Mouse (Mus musculus) stomach, postnatal 0 days (tissue): ENCODE measurements at regions not wholly inside any gene's neighbourhood (a gene's known extent, or its start where the extent isn't known, plus 50 kb on each side); places are given as distances from the start of the nearest gene placed in this dataset.

Experiments used
- ATAC-seq: fragments of 200-750 bp; cut with Nextera tagmentation; 2 replicates; pipeline ENCODE4 v1.8.0; 2017; ENCODE audit not compliant: low FRiP score, low TSS enrichment
- DNase-seq: peaks from one replicate; pipeline ENCODE4 v3.0.0-alpha.2; 2016; ENCODE audit warnings: low spot score
- H3K27ac ChIP-seq: fragments of 300-500 bp; sonication (generic); replicated peaks from 2 replicates; pipeline ENCODE4 v1.5.1; 2014; ENCODE audit warnings: mild to moderate bottlenecking, control low read depth
- H3K27me3 ChIP-seq: fragments of 300-500 bp; sonication (generic); 2 replicates; pipeline ENCODE4 v1.6.1; 2014; ENCODE audit warnings: low read length; ENCODE audit not compliant: control insufficient read depth, insufficient read depth
- H3K36me3 ChIP-seq: fragments of 300-500 bp; sonication (generic); 2 replicates; pipeline ENCODE4 v1.6.1; 2014; ENCODE audit warnings: low read length, mixed read lengths; ENCODE audit not compliant: control insufficient read depth, insufficient read depth
- H3K4me1 ChIP-seq: fragments of 300-500 bp; sonication (generic); replicated peaks from 2 replicates; pipeline ENCODE4 v1.6.1; 2014; ENCODE audit warnings: antibody characterized with exemption; ENCODE audit not compliant: control insufficient read depth, insufficient read depth
- H3K4me2 ChIP-seq: fragments of 300-500 bp; sonication (generic); replicated peaks from 2 replicates; pipeline ENCODE4 v1.6.1; 2014; ENCODE audit warnings: low read depth, mild to moderate bottlenecking, control low read depth, moderate library complexity
- H3K4me3 ChIP-seq: fragments of 300-500 bp; sonication (generic); 2 replicates; pipeline ENCODE4 v1.5.1; 2014; ENCODE audit warnings: low read depth, low read length, control low read depth
- H3K9ac ChIP-seq: fragments of 300-500 bp; sonication (generic); 2 replicates; pipeline ENCODE4 v1.6.1; 2014; ENCODE audit warnings: mild to moderate bottlenecking, low read length, control low read depth, mixed read lengths
- H3K9me3 ChIP-seq: fragments of 300-500 bp; sonication (generic); 2 replicates; pipeline ENCODE4 v1.6.1; 2016; ENCODE audit warnings: low read length; ENCODE audit not compliant: control insufficient read depth
- CTCF ChIP-seq: IDR thresholded peaks from 2 replicates; pipeline ENCODE4 v1.5.1; 2016; ENCODE audit warnings: antibody characterized with exemption, low read depth, mild to moderate bottlenecking, moderate library complexity
- EP300 ChIP-seq: optimal IDR thresholded peaks from 2 replicates; pipeline ENCODE3; 2016; ENCODE audit warnings: antibody characterized with exemption
- WGBS: fragments of 180-500 bp; shearing (Covaris S2); extraction: QIAGEN DNeasy Blood & Tissue Kit; methylation state at CpG from one replicate; pipeline ENCODE4 v1.1.7; 2014; 5-methylcytosine and 5-hydroxymethylcytosine counted together

DNA sequence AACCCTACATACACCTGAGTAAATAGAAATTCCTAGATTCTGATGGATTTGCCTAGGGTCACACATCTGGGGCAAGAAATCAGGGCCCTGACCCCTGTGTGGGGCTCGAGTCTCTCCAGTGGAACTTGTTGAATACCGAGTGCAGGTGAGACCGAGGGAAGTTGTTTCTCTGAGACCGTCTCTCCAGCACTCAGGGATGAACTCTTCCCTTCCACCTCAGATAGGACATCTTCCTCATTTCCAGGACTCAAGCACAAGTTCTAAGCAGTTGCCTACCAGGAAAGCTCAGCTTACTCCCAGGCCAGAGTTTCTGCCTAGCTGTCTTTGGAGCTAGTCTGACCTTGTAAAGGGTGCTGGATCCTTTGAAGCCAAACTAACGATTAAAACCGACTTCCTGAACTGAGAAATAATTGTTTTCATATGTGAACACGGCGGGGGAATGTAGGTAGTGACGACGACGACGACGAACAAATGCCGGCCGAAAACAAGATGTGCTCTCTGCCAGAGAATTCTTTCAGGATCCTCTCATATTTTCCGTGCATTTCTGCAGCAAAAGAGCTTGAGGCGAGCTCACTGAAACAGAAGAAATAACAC lies 207.3 kb upstream of the Klf3 start:
- Histone ChIP-seq H3K4me2 (no peak overlapping the region), H3K4me1 (peaks cover 4% of the 10 kb centered on the region), H3K9ac (no peak overlapping the region), H3K4me3 (no peak overlapping the region), H3K9me3 (no peaks in the 10 kb centered on the region), H3K27me3 (no peaks in the 10 kb centered on the region), H3K36me3 (no peaks in the 10 kb centered on the region), H3K27ac (no peak overlapping the region)
- DNase-seq (no peak), ATAC-seq (no peak)
- WGBS = 37% methylated on average over 17 of the region's 17 CpGs
- TF ChIP-seq EP300 = no peak
- TF ChIP-seq CTCF = no peak

DNA sequence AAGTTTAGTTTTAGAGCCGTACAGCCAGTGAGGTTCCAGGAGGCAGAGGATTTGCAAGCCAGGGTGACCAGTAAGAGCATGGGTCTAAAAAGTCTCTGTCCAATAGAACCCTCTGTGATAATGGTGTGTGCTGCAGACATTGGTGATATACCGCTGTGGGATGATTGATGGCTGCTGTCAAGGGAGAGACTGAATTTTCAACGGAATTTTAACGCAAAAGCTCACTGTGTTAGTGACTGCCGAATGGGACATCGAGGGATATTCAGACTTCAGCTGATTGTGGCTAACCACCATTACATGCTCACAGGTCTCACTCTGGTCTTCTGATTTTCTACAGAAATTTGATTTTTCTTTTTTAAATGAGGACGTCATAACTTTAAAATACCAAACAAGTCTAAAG lies 206.2 kb upstream of the Klf3 start:
- Histone ChIP-seq H3K4me2 (no peak overlapping the region), H3K4me1 (peaks cover 4% of the 10 kb centered on the region), H3K27me3 (no peaks in the 10 kb centered on the region), H3K27ac (no peak overlapping the region), H3K9me3 (no peaks in the 10 kb centered on the region), H3K36me3 (no peaks in the 10 kb centered on the region), H3K9ac (no peak overlapping the region), H3K4me3 (no peak overlapping the region)
- ATAC-seq (no peak), DNase-seq (no peak)
- TF ChIP-seq EP300 (no peak), CTCF (no peak)
- 74% methylated on average over 7 of the region's 7 CpGs for WGBS

DNA sequence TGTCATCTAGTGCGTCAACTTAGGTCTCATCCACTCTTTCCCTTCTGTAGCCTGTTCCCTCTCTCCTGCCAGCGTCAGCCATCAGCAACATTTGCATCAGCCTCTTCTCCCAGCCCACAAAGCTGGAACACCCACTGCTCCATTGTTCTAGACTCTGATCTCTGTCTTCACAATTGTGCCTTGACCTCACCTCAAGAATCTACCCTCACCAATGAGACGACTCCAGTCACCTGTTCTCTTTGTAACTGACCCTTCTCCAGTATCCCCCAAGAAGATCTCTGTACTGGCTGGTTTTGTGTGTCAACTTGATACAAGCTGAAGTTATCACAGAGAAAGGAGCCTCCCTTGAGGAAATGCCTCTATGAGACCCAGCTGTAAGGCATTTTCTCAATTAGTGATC lies 205.7 kb upstream of the Klf3 start:
- TF ChIP-seq EP300 = no peak
- no peak for TF ChIP-seq CTCF
- Histone ChIP-seq H3K27ac (no peak overlapping the region), H3K27me3 (no peaks in the 10 kb centered on the region), H3K36me3 (no peaks in the 10 kb centered on the region), H3K4me3 (no peak overlapping the region), H3K4me2 (no peak overlapping the region), H3K4me1 (peaks cover 4% of the 10 kb centered on the region), H3K9ac (no peak overlapping the region), H3K9me3 (no peaks in the 10 kb centered on the region)
- ATAC-seq (no peak), DNase-seq (no peak)
- WGBS = 88% methylated on average over 3 of the region's 3 CpGs

DNA sequence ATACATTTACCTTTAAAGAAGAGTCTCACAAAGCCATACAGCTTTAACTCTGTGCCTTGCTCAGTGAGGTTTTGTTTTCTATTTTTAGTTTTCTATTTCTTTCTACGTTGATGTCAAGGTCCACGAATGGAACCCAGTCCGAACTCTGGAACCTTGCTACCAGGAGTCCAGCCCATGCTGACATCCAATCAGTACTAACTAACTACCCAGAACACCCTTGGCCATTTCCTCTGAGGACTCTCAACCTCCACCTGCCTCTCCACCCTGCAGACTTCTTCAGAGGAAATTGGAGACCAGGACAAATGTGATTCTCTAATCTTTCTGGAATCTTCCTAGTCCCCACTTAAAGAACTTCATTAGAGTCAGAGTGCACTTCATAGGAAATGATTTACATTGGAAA lies 204.6 kb upstream of the Klf3 start:
- Histone ChIP-seq H3K4me1 (peaks cover 4% of the 10 kb centered on the region), H3K4me3 (no peak overlapping the region), H3K9me3 (no peaks in the 10 kb centered on the region), H3K36me3 (no peaks in the 10 kb centered on the region), H3K9ac (no peak overlapping the region), H3K4me2 (no peak overlapping the region), H3K27ac (no peak overlapping the region), H3K27me3 (no peaks in the 10 kb centered on the region)
- DNase-seq (no peak), ATAC-seq (no peak)
- 71% methylated on average over 3 of the region's 3 CpGs for WGBS
- no peak for TF ChIP-seq CTCF
- no peak for TF ChIP-seq EP300

DNA sequence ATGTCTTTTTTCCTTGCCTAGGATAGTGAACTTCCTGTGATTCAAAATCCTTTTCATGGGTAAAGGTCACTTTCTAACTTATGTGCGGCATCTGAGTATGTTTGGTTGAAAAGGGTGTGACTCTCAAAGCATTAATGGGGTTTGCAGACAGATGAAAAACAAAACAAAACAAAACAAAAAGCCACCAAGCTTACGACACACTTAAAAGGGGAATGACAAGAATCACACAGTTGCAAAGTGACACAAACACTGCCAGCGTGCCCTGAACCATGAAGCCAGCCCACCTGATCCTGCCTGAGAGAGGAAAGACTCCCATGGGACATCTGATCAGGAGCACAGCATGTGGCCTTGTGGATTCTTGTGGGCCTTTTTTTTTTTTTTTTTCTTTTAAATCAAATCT lies 204.2 kb upstream of the Klf3 start:
- no peaks in the 10 kb centered on the region for H3K9me3 ChIP-seq
- 52% methylated on average over 3 of the region's 3 CpGs for WGBS
- no peak overlapping the region for H3K4me3 ChIP-seq
- no peak overlapping the region for H3K9ac ChIP-seq
- TF ChIP-seq CTCF = no peak
- TF ChIP-seq EP300 = no peak
- H3K27ac ChIP-seq = no peak overlapping the region
- no peak for ATAC-seq
- H3K27me3 ChIP-seq = no peaks in the 10 kb centered on the region
- H3K36me3 ChIP-seq = no peaks in the 10 kb centered on the region
- H3K4me2 ChIP-seq = no peak overlapping the region
- no peak for DNase-seq
- peaks cover 4% of the 10 kb centered on the region for H3K4me1 ChIP-seq

DNA sequence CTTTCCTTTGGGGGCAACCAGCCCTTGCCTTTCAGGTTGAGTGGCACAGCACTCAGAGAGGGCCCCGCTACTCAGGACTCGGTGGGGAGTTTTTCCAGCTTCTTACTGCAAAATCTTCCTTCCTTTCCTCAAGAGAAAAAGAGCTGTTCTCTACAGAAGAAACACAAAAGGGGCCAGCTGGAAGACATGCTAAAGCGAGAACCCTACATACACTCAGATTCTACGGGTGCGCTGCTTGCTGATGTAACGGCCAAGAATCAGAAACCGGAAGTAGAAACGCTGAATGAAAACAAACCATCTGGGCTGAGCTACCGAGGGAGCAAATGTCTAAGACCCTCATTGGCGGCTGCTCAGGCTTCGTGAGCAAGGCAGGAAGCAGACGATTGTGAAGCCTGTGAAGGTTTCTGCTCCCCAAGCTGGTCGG lies 203.3 kb upstream of the Klf3 start:
- peak overlapping the region; percentile 28 for H3K4me2 ChIP-seq
- H3K27me3 ChIP-seq = no peaks in the 10 kb centered on the region
- DNase-seq (no peak), ATAC-seq (peak; percentile 40; the same call in 1 of the 2 replicates)
- 36% methylated on average over 13 of the region's 13 CpGs for WGBS
- H3K9ac ChIP-seq = no peak overlapping the region
- peak overlapping the region; percentile 74 for H3K27ac ChIP-seq
- no peaks in the 10 kb centered on the region for H3K9me3 ChIP-seq
- peak overlapping the region; percentile 13; the same call in 1 of the 2 replicates for H3K4me3 ChIP-seq
- peaks cover 4% of the 10 kb centered on the region for H3K4me1 ChIP-seq
- TF ChIP-seq CTCF = no peak
- TF ChIP-seq EP300 = no peak
- H3K36me3 ChIP-seq = no peaks in the 10 kb centered on the region
